Mouse (Mus musculus): Measurements from ENCODE around the gene Calb2. TPM values are rescaled to one million over a fixed set of nuclear protein-coding genes. Genes with fewer than 3 reads are reported as not detected.
A peak's percentile ranks its signal among the peaks of the same experiment; 100 is the strongest.

Calb2 gene
- total RNA-seq (2021), result 100 to 1,000 TPM; 106 to 116 TPM
- long read RNA-seq, transcript Calb2-201 (11 exons, 1,431 nt), result major isoform, 220 of 242 reads
- long read RNA-seq, partial matches to known transcripts, result 8 of 242 reads
- long read RNA-seq, other reads (novel, unspliced or antisense), result 14 of 242 reads

GRCm38 (mm10) chr8:110168046-110168445 is at the start of gene Calb2:
Gene Calb2, minus strand, starts transcription at chr8:110168210.
- peak; percentile 86 to 92 for DNase-seq (ENCODE audit: low spot score in 2 of 2)

DNA sequence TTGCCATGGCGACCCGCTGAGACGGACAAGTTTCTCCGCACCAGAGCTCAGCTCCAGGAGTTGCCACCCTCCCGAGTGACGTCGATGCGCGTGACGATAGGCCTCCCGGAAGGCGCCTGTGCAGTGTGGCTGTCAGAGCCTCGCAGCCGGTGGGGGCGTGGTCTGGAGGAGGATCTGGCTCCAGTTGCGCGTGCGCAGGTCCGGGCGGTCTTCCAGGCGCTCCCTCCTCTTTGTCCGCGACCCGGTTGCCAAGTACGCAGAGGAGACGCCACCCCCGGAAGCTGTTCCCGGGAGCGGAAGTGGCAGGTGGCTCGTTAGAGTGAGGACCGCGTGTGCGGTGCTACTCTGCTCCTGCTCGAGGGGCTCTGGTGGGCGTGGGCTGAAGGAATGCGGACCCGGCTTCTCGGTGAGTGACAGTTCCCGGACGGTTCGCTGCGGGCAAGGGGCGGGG is 49.7 kb upstream of the Calb2 start:
- DNase-seq (ENCODE audit: low spot score in 2 of 2), result peak; percentile 100

- peak in 1 of 2 experiments; percentile 9 for DNase-seq (ENCODE audit: low spot score in 2 of 2)
Observed at GRCm38 (mm10) chr8:110217198-110217597, 49.2 kb upstream of the Calb2 start.

GRCm38 (mm10) chr8:110216253-110216652 is 48.2 kb upstream of the Calb2 start:
- no peak for DNase-seq (ENCODE audit: low spot score in 2 of 2)

DNA sequence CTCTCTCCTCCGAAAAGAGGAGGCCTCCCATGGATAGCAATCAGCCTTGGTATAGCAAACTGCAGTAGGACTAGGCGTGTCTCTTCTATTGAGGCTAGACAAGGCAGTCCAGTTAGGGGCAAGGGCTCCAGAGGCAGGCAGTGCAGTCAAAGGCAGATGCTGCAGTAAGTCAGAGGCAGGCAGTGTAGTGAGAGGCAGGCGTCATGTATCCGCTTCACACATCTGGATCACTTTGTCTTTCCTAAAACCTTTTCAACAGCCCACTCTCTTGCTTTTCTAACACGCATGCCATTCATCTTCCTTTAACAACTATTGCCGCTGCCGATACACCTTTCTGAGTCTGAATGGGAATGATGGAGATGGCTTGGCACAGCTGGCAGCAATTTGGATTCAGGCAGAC is 47.4 kb upstream of the Calb2 start, which contains the start of gene Cmtr2:
Gene Cmtr2, plus strand, starts transcription at position 301 of the 400 bp plus-strand sequence.
- DNase-seq (ENCODE audit: low spot score in 2 of 2), result no peak

DNA sequence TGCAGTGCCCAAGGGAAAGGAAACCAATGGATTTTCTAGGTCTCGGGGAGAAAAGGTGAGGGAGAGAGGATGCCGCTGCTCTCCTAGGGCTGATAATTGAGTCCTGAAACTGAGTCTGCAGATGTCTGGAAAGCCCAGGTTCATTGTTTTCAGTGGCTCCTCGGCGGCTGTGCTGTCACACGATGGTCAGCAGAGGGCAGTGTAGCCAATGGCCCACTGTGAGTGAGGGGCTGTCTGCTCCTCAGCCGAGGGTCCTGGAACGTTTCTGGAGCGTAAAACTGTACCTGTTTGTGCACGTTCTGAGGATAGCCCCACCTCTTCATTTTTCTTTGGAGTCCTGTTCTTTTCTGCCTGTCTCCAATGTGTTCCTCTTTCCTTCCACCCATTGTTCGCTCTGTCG is 33.8 kb upstream of the Calb2 start:
- DNase-seq (ENCODE audit: low spot score in 2 of 2), result peak; percentile 40 to 54

GRCm38 (mm10) chr8:110196678-110197077 is 28.7 kb upstream of the Calb2 start:
- no peak for DNase-seq (ENCODE audit: low spot score in 2 of 2)

DNA sequence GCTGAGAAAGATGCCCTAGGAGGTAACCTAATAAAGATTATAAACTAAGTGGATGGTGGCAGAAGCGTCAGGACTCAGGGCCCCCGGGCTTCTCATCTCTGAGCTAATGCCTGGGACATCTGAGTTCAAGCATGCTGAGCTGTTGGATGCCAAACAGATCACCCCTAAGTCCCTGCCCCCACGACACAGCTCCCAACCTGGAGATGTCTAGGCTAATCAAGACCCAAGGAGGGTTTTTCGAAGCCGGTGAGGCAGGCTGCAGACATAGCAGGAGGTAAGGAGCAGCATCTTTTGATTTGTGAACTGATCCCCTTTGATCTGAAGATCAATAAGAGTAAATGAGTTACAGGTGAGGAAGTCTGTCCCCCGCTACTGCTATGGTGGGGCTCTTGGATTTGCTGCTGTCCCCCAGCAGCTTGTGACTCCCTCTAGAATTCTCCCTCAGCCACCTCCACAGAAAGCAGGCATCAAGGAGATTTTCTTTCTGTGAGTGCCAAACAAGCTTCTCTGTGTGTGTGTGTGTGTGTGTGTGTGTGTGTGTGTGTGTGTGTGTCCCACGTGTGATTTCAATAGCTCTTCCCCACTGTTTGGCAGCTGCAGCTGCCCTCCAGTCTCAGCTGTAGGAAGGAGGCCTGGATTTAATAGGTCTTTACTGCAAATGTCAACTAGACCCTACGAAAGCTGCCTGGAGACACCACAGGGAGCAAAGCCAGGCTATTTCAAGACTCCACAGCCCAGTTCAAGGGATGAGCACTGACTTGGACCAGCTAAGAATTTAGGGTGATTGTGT is 21.1 kb upstream of the Calb2 start:
- DNase-seq (ENCODE audit: low spot score in 2 of 2), result no peak

DNA sequence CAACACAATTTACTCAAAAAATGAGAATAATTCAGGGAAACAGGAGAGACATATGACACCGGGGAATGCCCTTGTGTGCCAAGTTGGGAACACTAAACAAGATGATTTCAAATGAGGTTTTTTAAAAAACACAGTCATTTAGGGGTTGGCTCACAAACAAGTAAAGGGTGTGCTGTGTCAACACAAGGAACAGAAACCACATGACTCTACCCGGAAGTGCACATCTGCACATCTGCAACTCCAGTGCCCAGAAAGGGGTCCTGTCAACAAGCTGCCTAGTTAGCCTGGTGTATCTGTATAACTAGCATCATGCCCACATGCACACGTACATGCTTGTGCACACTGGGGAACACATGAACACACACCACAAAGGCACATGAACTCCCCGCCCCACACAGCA is 17.5 kb upstream of the Calb2 start:
- no peak for DNase-seq (ENCODE audit: low spot score in 2 of 2)

- no peak for DNase-seq (ENCODE audit: low spot score in 2 of 2)
Observed at GRCm38 (mm10) chr8:110183748-110184147, 15.7 kb upstream of the Calb2 start.

DNA sequence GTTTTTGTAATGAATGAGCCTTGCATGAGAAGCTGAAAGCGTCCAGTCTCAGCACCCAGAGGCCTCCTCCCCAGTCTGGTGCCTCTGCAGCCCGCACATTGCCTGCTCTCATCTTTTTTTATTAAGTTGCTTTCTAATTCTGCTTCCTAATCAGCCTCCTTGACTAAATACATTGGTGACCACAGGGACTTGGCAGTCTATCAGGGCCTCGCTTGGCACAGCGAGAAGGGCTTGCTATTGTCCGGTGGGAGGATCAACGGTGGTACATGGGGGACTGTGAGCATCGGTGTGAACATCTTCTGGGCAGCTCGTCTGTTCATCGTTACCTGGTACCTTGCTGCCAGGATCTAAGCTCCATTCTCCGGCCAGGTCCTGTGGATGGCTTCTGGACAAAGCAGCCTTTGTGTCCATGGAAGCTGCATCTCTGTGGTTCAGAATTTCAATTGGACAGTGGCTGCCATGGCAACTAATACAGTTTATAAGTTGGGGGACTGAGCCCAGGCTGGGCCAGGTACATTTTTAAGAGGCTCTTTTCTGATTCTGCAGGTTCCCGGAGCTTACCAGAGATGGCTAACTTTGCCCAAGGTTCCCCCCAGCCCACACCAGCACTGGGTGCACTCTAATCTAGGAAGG is 14.8 kb upstream of the Calb2 start:
- peak; percentile 43 to 49 for DNase-seq (ENCODE audit: low spot score in 2 of 2)

DNA sequence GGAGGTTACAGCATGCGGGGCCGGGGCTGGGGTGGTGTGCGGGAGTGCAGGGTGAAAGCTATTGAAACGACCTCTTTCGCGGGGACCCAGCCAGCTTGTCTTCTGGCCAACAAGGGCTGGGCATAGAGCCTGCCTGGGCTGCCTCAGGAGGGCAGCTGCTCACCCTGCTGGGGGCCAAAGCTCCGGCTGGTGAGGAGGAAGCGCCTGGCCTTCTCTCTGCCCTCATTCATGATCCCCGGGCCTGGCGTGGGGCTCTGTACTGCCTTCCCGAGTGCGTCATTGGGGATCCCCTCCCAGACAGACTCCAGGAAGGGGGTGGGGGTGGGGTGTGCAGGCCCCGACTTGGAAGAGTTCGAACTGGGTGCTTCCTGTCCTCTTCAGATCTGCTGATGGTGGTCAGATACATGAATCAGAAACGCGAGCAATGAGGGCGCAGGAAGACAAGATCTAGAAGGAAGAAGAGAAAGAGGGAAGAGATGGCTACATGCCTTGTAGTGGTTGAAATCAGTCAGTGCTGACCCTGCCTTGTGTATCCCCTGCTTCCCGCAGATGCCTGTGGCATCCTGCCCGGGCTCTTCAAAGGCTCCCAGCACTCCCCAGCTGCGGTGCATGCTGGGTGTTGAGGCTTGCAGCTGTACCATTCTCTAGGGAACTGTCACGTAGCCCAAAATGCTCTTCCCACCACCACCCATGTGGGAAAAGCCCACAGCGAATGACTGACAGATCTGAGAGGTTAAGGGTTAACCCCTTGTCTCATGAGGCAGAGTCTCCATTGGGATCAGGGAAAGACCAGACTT is 9.5 kb upstream of the Calb2 start:
- DNase-seq (ENCODE audit: low spot score in 2 of 2), result peak; percentile 61 to 71

DNA sequence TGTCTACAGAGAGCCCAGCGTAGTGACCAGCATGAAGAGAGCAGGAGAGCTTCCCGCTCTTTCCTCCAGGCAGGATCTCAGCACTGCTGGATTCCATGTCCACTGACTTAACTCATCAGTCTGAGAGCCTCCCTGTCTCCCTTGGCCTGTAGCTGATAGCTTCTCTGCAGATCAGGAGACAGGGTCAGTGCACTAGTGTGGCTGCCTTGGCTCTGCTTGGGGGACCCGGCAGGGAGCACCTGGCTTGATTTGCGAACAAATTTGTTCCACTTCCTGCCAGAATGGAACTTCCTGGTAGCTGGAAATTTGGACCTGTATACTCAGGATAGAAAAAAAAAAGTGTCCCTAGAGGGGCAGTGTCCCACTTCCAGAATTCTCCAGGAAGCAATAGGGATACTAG is 6.8 kb upstream of the Calb2 start:
- no peak for DNase-seq (ENCODE audit: low spot score in 2 of 2)

GRCm38 (mm10) chr8:110172161-110172560 is 4.2 kb upstream of the Calb2 start:
- no peak for DNase-seq (ENCODE audit: low spot score in 2 of 2)

- DNase-seq (ENCODE audit: low spot score in 2 of 2), result no peak
Observed at GRCm38 (mm10) chr8:110166270-110166669, 1.7 kb downstream of the Calb2 start.

DNA sequence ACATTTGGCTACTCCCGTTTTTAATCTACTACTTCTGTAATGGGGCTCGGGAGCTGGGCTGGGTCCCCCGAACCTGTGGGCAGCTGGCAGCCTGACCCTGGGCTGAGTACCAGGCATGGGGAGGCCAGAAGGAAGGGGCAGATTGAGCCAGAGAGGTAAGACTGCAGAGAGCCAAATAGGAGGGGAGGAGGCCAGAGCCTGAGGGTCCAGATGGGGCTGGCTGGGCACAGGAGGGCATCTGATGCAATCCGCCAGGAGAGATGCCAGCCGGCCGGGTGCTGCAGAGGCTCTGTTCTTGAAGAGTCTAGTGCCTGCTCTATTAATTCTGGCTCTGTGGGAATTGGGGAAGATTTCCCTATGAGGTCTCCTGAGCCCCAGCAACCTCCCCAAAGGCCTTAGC is 6.0 kb downstream of the Calb2 start:
- DNase-seq (ENCODE audit: low spot score in 2 of 2), result peak in 1 of 2 experiments; percentile 33

GRCm38 (mm10) chr8:110152951-110153350 is 15.1 kb downstream of the Calb2 start:
- peak in 1 of 2 experiments; percentile 22 for DNase-seq (ENCODE audit: low spot score in 2 of 2)

- peak; percentile 64 to 75 for DNase-seq (ENCODE audit: low spot score in 2 of 2)
Observed at GRCm38 (mm10) chr8:110145538-110145937, 22.5 kb downstream of the Calb2 start.

DNA sequence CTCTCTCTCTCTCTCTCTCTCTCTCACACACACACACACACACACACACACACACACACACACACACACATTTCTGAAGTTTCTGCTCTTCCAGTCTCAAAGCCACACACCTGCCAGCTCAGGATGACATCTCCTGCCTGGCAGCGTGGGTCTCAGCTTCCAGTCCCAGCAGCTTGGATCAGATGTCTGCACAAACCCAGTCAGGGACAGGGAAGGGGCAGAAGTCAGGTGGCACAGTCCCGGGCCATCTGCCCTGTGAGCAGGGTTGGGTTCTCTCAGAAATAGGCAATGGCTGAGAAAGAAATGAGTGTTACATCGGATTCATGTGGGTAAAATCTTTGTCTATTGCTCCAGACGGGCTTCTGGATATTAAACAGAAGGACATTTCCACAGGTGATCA is 27.2 kb downstream of the Calb2 start:
- DNase-seq (ENCODE audit: low spot score in 2 of 2), result no peak

DNA sequence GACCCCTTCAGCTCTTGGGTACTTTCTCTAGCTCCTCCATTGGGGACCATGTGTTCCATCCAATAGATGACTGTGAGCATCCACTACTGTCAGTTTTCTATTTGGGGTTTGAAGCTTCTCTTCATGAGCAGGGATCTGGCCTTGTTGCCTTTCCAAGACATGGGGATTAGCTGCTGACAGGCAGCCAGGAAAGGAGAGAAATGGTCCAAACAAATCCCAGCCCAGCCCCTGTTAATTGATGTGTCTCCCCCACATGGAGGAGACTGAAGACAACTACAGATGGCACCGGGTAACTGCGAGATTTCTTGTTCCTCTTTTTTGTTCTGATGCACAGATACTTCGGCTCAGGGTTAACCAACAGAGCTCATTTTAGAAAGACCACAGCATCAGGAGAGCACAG is 27.9 kb downstream of the Calb2 start:
- DNase-seq (ENCODE audit: low spot score in 2 of 2), result no peak

GRCm38 (mm10) chr8:110135515-110135914 is 32.5 kb downstream of the Calb2 start:
- no peak for DNase-seq (ENCODE audit: low spot score in 2 of 2)

All from layer of hippocampus, postnatal 10 days (tissue).